Mouse (Mus musculus) midbrain, embryonic 12.5 days (tissue): ENCODE data around the gene Slc2a3. TPM values are rescaled to one million over a fixed set of nuclear protein-coding genes. Genes with fewer than 3 reads are reported as not detected.
A peak's percentile ranks its signal among the peaks of the same experiment; 100 is the strongest.

Experiments
- ATAC-seq: fragments of 200-750 bp; cut with Nextera tagmentation; 2 replicates; pipeline ENCODE4 v1.8.0; 2017; ENCODE audit warnings: low read depth, moderate TSS enrichment, moderate library complexity; ENCODE audit not compliant: low FRiP score
- H3K27ac ChIP-seq: fragments of 300-500 bp; sonication (generic); replicated peaks from 2 replicates; pipeline ENCODE4 v1.5.1; 2016; ENCODE audit warnings: mild to moderate bottlenecking
- H3K27me3 ChIP-seq: fragments of 300-500 bp; sonication (generic); 2 replicates; pipeline ENCODE4 v1.6.1; 2016; ENCODE audit warnings: mild to moderate bottlenecking
- H3K36me3 ChIP-seq: fragments of 300-500 bp; sonication (generic); 2 replicates; pipeline ENCODE4 v1.6.1; 2016
- H3K4me1 ChIP-seq: fragments of 300-500 bp; sonication (generic); 2 replicates; pipeline ENCODE4 v1.6.1; 2016
- H3K4me2 ChIP-seq: fragments of 300-500 bp; sonication (generic); replicated peaks from 2 replicates; pipeline ENCODE4 v1.6.1; 2016; ENCODE audit warnings: mild to moderate bottlenecking, moderate library complexity
- H3K4me3 ChIP-seq: fragments of 300-500 bp; sonication (generic); 2 replicates; pipeline ENCODE4 v1.5.1; 2016; ENCODE audit warnings: mild to moderate bottlenecking
- H3K9ac ChIP-seq: fragments of 300-500 bp; sonication (generic); replicated peaks from 2 replicates; pipeline ENCODE4 v1.6.1; 2016; ENCODE audit warnings: mild to moderate bottlenecking, moderate library complexity
- H3K9me3 ChIP-seq: fragments of 300-500 bp; sonication (generic); 2 replicates; pipeline ENCODE4 v1.6.1; 2016; ENCODE audit warnings: mild to moderate bottlenecking
- WGBS: fragments of 180-500 bp; shearing (Covaris S2); methylation state at CpG from one replicate; pipeline ENCODE4 v1.1.7; 2016; 5-methylcytosine and 5-hydroxymethylcytosine counted together
- polyA plus RNA-seq: library from polyadenylated mRNA; unstranded; fragments of >200 nt; fragmentation: Nextera tagmentation; extraction: Ambion mirVana; gene quantifications from 2 replicates; pipeline ENCODE4 v1.2.1, GENCODE M21; 2016

Slc2a3 gene
- polyA plus RNA-seq, 1 experiment from 2014 or later = 22.5 TPM

DNA sequence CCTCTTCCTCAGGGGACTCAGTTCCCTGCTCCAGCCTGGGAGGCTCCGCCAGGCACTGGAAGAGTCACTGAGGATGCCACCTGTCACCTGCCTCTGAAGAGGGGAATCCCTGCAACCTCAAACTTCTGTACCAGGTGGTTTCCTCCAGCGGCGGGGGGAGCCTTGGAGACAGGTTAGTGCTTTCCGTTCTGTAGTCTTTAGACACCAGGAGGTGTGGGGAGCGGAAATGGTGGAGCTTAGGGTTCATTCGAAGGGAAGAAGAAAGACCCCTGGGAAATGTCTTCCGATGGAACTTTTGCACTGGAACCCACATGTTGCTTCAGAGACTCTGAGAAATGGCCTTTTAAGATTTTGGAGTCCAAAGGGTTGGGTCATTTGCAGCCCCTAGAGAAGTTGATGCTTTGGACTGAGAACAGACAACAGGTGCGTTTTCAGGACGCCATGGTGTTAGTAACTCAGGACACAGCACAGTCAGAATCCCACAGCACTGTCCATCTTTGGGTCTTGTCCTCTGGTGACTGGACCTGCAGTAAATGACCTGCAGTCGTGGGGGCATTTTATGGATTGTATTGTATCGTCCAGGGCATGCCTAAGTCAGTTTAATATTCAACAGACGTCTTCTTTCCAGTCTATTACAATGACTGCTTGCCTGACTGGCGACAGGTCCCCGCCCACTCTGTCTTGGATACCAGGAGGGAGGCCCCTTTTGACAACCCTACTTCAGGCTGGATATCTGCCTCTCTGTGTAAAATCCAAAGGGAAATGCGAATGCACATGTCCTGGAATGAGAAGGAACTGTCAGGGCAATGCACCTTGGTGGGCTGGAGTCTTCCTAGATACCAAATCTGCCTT is 19.6 kb upstream of the Slc2a3 start:
- Histone ChIP-seq H3K27me3 (peaks cover 21% of the 10 kb centered on the region; the same call in 1 of the 2 replicates), H3K9me3 (no peaks in the 10 kb centered on the region), H3K9ac (peak overlapping the region; percentile 80), H3K4me2 (peak overlapping the region; percentile 78), H3K4me1 (peaks cover 24% of the 10 kb centered on the region), H3K4me3 (peak overlapping the region; percentile 74), H3K36me3 (no peaks in the 10 kb centered on the region), H3K27ac (no peak overlapping the region)
- WGBS = 27% methylated on average over 15 of the region's 15 CpGs
- peak; percentile 45; the same call in 1 of the 2 replicates for ATAC-seq

DNA sequence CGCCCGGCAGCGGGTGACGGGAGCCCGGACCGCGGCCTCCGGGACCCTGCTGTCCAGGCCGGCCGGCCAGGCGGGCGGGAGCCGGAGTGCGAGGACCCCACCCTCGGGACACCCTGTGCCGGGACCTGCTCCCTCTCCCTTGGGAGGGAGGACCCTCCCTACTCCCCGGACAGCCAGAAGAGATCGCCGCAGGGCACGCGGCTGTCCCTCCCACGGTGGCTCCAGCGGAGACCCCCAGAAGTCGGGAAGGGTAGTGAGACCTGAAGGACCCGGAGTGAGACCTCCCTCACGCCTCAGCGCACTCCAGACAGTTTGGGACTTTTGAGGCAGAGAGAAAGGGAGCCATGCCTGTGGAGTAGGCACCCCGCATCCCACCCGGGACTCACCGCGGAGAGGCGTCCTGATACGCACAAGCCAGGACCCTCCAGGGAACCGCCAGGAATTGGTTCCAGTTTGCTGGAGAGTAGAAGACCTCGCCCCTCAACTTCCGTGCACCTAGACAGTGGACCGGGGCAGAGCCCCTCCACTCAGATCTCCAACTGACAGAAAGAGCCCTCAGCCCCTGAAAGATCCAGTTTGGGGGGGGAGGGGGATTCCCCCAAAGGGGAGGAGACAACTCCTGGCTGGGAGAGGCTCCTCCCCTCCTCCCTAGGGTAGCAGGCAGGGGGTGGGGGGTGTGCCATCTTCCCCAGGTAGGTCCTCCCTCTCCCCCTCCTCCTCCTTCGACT is 18.8 kb upstream of the Slc2a3 start:
- Histone ChIP-seq H3K9me3 (no peaks in the 10 kb centered on the region), H3K4me3 (peak overlapping the region; percentile 74), H3K27ac (peak overlapping the region; percentile 27; the same call in 1 of the 2 replicates), H3K9ac (peak overlapping the region; percentile 80), H3K4me2 (peak overlapping the region; percentile 78), H3K4me1 (peaks cover 18% of the 10 kb centered on the region), H3K27me3 (0 out of 2 replicates have a peak, but pooled peaks cover 15% of the 10 kb centered on the region), H3K36me3 (no peaks in the 10 kb centered on the region)
- peak; percentile 75 for ATAC-seq
- WGBS = under 1% methylated on average over 37 of the region's 38 CpGs

DNA sequence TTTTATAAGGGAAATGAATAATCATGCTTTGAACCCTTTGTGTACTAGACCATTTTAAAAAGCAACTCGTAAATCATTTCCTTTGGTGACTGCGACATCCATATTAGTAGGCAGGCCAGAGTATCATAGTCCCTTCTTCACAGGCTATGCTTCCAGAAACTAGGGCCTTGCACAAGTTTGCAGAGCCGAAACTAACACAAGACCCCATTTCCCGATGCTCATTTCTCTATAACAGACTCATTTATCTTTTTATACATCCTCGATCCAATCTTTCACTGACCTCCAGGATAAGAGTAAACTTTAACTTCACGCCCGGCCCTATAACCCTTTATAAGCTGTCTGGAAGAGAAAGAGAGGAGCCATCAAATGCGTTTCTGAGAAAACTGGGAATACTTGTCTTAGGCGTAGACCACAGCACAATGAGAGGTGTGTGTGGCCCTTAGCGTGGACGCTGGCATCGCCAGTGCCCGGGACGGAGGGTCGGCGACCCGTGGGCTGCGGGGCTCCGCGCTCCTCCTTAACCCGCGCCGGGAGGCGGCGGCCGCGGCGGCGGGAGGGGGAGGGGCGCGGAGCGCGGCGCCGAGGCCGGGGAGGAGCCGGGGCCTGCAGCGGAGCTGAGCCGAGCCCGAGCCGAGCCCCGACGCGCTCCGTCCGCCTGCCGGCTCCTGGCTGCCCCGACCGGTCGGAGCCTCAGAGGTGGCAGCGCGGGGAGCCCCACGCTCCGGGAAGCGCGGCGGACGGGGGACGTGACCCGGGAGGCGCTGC is 18.0 kb upstream of the Slc2a3 start, which contains the start of gene Foxj2:
Gene Foxj2, plus strand, starts transcription at position 609 of the 765 bp plus-strand sequence.
- Histone ChIP-seq H3K4me3 (peak within 1 kb of the TSS; percentile 74), H3K4me2 (peak within 1 kb of the TSS; percentile 78), H3K36me3 (no peaks in the 10 kb centered on the region), H3K27me3 (0 out of 2 replicates have a peak, but pooled peaks cover 9% of the 10 kb centered on the region), H3K9me3 (no peaks in the 10 kb centered on the region), H3K9ac (peak within 1 kb of the TSS; percentile 80), H3K4me1 (peaks cover 18% of the 10 kb centered on the region), H3K27ac (peak within 1 kb of the TSS; percentile 27; the same call in 1 of the 2 replicates)
- ATAC-seq = peak; percentile 88
- 3% methylated on average over 42 of the region's 61 CpGs for WGBS

DNA sequence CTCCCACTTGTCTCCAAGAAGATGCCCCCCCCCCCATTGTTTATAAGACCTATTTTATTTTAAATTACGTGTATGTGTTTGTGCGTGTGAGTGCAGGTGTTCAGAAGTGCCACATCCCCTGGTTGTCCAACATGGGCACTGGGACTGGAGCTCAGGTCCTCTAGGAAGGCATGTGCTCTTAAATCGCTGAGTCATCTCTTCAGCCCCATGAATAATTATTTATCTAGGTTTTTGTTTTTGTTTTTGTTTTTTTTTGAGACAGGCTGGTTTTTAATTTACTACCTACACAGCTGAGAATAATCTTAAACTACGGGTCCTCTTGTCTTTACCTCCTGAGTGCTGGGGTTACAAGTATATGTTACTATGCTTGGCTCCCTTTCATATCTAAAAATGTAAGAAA is 12.2 kb upstream of the Slc2a3 start:
- Histone ChIP-seq H3K27ac (no peak overlapping the region), H3K9me3 (no peaks in the 10 kb centered on the region), H3K4me3 (no peak overlapping the region), H3K4me2 (no peak overlapping the region), H3K9ac (no peak overlapping the region), H3K27me3 (0 out of 2 replicates have a peak, but pooled peaks cover 5% of the 10 kb centered on the region), H3K36me3 (no peaks in the 10 kb centered on the region), H3K4me1 (peaks cover 7% of the 10 kb centered on the region; the same call in 1 of the 2 replicates)
- no peak for ATAC-seq
- 90% methylated on average over 4 of the region's 4 CpGs for WGBS

DNA sequence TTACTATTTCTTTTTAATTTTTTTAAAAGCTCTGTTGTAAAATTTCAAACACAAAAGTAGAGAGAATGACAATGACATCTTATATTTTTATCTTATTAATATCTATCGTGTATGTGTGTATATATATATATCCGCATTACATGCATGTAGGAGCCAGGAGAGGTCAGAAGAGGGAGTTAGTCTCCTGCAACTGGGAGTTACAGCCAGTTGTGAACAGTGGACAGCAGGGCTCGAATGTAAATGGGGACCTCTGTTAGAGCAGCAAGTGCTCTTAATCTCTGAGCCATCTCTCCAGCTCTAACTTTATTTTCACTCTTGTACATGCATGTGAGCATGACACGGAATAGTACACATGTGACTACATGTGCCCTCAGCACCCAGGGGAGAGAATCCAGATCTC is 11.3 kb upstream of the Slc2a3 start:
- peaks cover 7% of the 10 kb centered on the region; the same call in 1 of the 2 replicates for H3K4me1 ChIP-seq
- H3K36me3 ChIP-seq = no peaks in the 10 kb centered on the region
- H3K9ac ChIP-seq = no peak overlapping the region
- H3K9me3 ChIP-seq = no peaks in the 10 kb centered on the region
- no peaks in the 10 kb centered on the region for H3K27me3 ChIP-seq
- no peak overlapping the region for H3K27ac ChIP-seq
- no peak overlapping the region for H3K4me3 ChIP-seq
- H3K4me2 ChIP-seq = no peak overlapping the region
- WGBS = 95% methylated on average over 4 of the region's 4 CpGs
- no peak for ATAC-seq

DNA sequence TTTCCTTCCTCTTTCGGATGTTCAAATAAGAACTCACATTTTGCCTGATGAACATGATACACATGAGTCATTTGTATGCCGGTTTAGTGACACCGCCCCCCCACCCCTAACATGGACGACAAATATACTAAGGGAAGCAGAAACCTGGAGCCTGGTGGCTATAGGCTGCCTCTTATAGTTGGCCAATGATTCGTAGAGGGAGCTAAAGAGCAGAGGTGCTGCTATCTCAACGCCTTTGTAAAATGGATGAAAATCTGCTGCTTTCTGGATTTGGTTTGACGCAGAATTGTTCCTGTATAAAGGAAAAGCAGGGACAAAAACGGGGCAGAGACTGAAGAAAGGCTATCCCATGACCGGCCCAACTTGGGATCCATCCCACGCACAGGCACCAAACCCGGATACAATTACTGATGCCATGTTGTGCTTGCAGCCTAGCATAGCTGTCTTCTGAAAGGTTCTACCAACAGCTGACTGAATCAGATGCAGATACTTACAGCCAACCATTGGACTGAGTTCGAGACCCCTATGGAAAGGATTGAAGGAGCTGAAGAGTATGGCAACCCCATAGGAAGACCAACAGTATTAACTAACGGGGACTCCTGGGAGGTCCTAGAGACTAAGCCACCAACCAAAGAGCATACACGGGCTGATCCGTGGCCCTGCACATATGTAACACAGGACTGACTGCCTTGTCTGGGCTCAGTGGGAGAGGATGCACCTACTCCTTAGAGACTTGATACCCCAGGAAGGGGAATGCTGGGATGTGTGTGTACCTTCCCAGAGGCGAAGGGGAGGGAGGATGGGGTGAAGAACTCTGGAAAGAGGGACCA is 10.5 kb upstream of the Slc2a3 start:
- Histone ChIP-seq H3K4me3 (peak overlapping the region; percentile 76), H3K9ac (peak overlapping the region; percentile 69; the same call in 1 of the 2 replicates), H3K4me2 (peak overlapping the region; percentile 59), H3K9me3 (no peaks in the 10 kb centered on the region), H3K27me3 (no peaks in the 10 kb centered on the region), H3K36me3 (no peaks in the 10 kb centered on the region), H3K4me1 (peaks cover 7% of the 10 kb centered on the region; the same call in 1 of the 2 replicates), H3K27ac (peak overlapping the region; percentile 99)
- 26% methylated on average over 16 of the region's 16 CpGs for WGBS
- ATAC-seq = 0 out of 2 replicates have a peak, but pooled peaks have one; percentile 13

GRCm38 (mm10) chr6:122811280-122811652 is 9.8 kb upstream of the Slc2a3 start:
- under 1% methylated on average over 38 of the region's 38 CpGs for WGBS
- Histone ChIP-seq H3K4me3 (peak overlapping the region; percentile 76), H3K27ac (peak overlapping the region; percentile 99), H3K9ac (peak overlapping the region; percentile 69), H3K27me3 (no peaks in the 10 kb centered on the region), H3K4me2 (peak overlapping the region; percentile 59), H3K9me3 (no peaks in the 10 kb centered on the region), H3K4me1 (peaks cover 7% of the 10 kb centered on the region; the same call in 1 of the 2 replicates), H3K36me3 (no peaks in the 10 kb centered on the region)
- peak; percentile 95 for ATAC-seq

- peak overlapping the region; percentile 99 for H3K27ac ChIP-seq
- peak overlapping the region; percentile 59 for H3K4me2 ChIP-seq
- no peaks in the 10 kb centered on the region for H3K36me3 ChIP-seq
- H3K9ac ChIP-seq = peak overlapping the region; percentile 69
- H3K4me3 ChIP-seq = peak overlapping the region; percentile 76
- WGBS = under 1% methylated on average over 30 of the region's 30 CpGs
- peak; percentile 99 for ATAC-seq
- no peaks in the 10 kb centered on the region for H3K27me3 ChIP-seq
- no peaks in the 10 kb centered on the region for H3K9me3 ChIP-seq
- H3K4me1 ChIP-seq = peaks cover 7% of the 10 kb centered on the region; the same call in 1 of the 2 replicates
These were observed 9.3 kb upstream of the Slc2a3 start for GRCm38 (mm10) chr6:122810615-122811279.

GRCm38 (mm10) chr6:122810022-122810614 is 8.7 kb upstream of the Slc2a3 start:
- no peaks in the 10 kb centered on the region for H3K36me3 ChIP-seq
- H3K9ac ChIP-seq = peak overlapping the region; percentile 35; the same call in 1 of the 2 replicates
- H3K27ac ChIP-seq = peak overlapping the region; percentile 99
- H3K9me3 ChIP-seq = no peaks in the 10 kb centered on the region
- peak overlapping the region; percentile 76 for H3K4me3 ChIP-seq
- H3K4me2 ChIP-seq = peak overlapping the region; percentile 59
- ATAC-seq = peak; percentile 0; the same call in 1 of the 2 replicates
- H3K4me1 ChIP-seq = peaks cover 7% of the 10 kb centered on the region; the same call in 1 of the 2 replicates
- H3K27me3 ChIP-seq = no peaks in the 10 kb centered on the region
- WGBS = under 1% methylated on average over 11 of the region's 11 CpGs

- Histone ChIP-seq H3K4me1 (peaks cover 11% of the 10 kb centered on the region), H3K9ac (no peak overlapping the region), H3K4me3 (no peak overlapping the region), H3K27me3 (peaks cover 38% of the 10 kb centered on the region), H3K27ac (no peak overlapping the region), H3K36me3 (no peaks in the 10 kb centered on the region), H3K4me2 (no peak overlapping the region), H3K9me3 (no peaks in the 10 kb centered on the region)
- 27% methylated on average over 5 of the region's 5 CpGs for WGBS
- no peak for ATAC-seq
These were observed 3.0 kb upstream of the Slc2a3 start for GRCm38 (mm10) chr6:122804418-122804817.
